Mouse (Mus musculus) C2C12 (cell line): ENCODE results near the gene Rabif.

Experiments
- CEBPB ChIP-seq: IDR thresholded peaks from one replicate; pipeline ENCODE4 v1.6.1; 2011; ENCODE audit warnings: low read depth, mild to moderate bottlenecking, control low read depth, moderate library complexity
- CTCF ChIP-seq: IDR thresholded peaks from one replicate; pipeline ENCODE4 v1.5.1; 2011; ENCODE audit not compliant: control insufficient read depth, insufficient read depth, insufficient read length
- FOSL1 ChIP-seq: IDR thresholded peaks from one replicate; pipeline ENCODE4 v1.8.0; 2011; ENCODE audit warnings: mild to moderate bottlenecking, low read length; ENCODE audit not compliant: poor library complexity, insufficient read depth, severe bottlenecking
- MAX ChIP-seq: IDR thresholded peaks from one replicate; pipeline ENCODE4 v1.6.1; 2011; ENCODE audit warnings: mild to moderate bottlenecking, control low read depth
- USF1 ChIP-seq: IDR thresholded peaks from one replicate; pipeline ENCODE4 v1.6.1; 2011; ENCODE audit warnings: low read depth, mild to moderate bottlenecking, control low read depth, moderate library complexity

DNA sequence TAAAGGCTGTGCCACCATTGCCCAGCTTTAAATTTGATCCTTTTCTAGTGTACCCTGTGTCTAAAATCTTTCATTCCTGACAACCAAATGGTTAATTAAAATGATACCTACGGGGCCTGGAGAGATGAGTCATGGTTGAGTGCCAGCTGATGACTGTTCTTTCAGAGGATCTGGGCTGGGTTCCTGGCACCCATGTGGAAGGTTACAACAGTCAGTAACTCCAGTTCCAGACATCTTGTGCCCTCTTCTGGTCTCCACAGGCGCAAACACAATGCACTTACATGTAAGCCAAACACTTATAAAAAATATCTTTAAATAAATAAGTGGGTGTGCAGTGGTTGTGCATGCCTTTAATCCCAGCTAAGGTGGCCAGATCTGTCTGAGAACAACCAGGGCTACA is 952 bp upstream of the Rabif start:
- TF ChIP-seq CTCF (no peak), MAX (no peak), USF1 (no peak), CEBPB (no peak), FOSL1 (no peak)
